Mouse (Mus musculus) embryonic fibroblast, embryonic 13.5 days (primary cell): ENCODE data around the gene Nacc2. TPM values are rescaled to one million over a fixed set of nuclear protein-coding genes. Genes with fewer than 3 reads are reported as not detected.
A peak's percentile ranks its signal among the peaks of the same experiment; 100 is the strongest.

ENCODE experiments used
- H3K27ac ChIP-seq: 2 replicates; pipeline ENCODE4 v1.5.1; 2012; ENCODE audit warnings: low read length, control low read depth, inconsistent platforms; ENCODE audit not compliant: insufficient read depth
- H3K4me1 ChIP-seq: 2 replicates; pipeline ENCODE4 v1.6.1; 2011; ENCODE audit warnings: low read length; ENCODE audit not compliant: control insufficient read depth, insufficient read depth
- H3K4me3 ChIP-seq: 2 replicates; pipeline ENCODE4 v1.5.1; 2011; ENCODE audit warnings: mild to moderate bottlenecking, control low read depth, low read length; ENCODE audit not compliant: insufficient read depth
- CTCF ChIP-seq: IDR thresholded peaks from 2 replicates; pipeline ENCODE4 v1.5.1; 2011; ENCODE audit warnings: mild to moderate bottlenecking, control low read depth, low read length, moderate library complexity, borderline replicate concordance; ENCODE audit not compliant: insufficient read depth
- POLR2A ChIP-seq: IDR thresholded peaks from 2 replicates; pipeline ENCODE4 v1.6.1; 2011; ENCODE audit warnings: low read depth, mild to moderate bottlenecking, control low read depth, low read length, moderate library complexity
- polyA plus RNA-seq: library from polyadenylated mRNA; stranded (reverse); fragments of >200 nt; gene quantifications from 2 replicates; pipeline ENCODE4 v1.2.4, GENCODE M21; 2011; ENCODE audit warnings: low read depth; ENCODE audit not compliant: missing spikeins, insufficient read length

Gene Nacc2
- polyA plus RNA-seq, 1 experiment, result 21.1 TPM

GRCm38 (mm10) chr2:26153295-26153694 lies 30.3 kb upstream of the Nacc2 start:
- Histone ChIP-seq H3K4me3 (no peak overlapping the region), H3K27ac (no peak overlapping the region), H3K4me1 (peaks cover 2% of the 10 kb centered on the region; the same call in 1 of the 2 replicates)
- TF ChIP-seq POLR2A, result no peak
- peak; percentile 55; the same call in 1 of the 2 replicates for TF ChIP-seq CTCF

- Histone ChIP-seq H3K27ac (peak overlapping the region; percentile 29), H3K4me1 (peaks cover 7% of the 10 kb centered on the region), H3K4me3 (no peak overlapping the region)
- TF ChIP-seq POLR2A, result no peak
- TF ChIP-seq CTCF, result no peak
Observed at GRCm38 (mm10) chr2:26147706-26148370, 24.8 kb upstream of the Nacc2 start.

- Histone ChIP-seq H3K4me3 (no peak overlapping the region), H3K4me1 (peaks cover 7% of the 10 kb centered on the region), H3K27ac (no peak overlapping the region)
- no peak for TF ChIP-seq CTCF
- no peak for TF ChIP-seq POLR2A
Observed at GRCm38 (mm10) chr2:26146337-26147042, 23.5 kb upstream of the Nacc2 start.

GRCm38 (mm10) chr2:26145113-26145512 lies 22.1 kb upstream of the Nacc2 start:
- Histone ChIP-seq H3K4me3 (no peak overlapping the region), H3K4me1 (peaks cover 11% of the 10 kb centered on the region), H3K27ac (peak overlapping the region; percentile 20; the same call in 1 of the 2 replicates)
- TF ChIP-seq POLR2A (no peak), CTCF (no peak)

GRCm38 (mm10) chr2:26144331-26144730 lies 21.3 kb upstream of the Nacc2 start:
- no peak for TF ChIP-seq CTCF
- TF ChIP-seq POLR2A, result peak; percentile 30; the same call in 1 of the 2 replicates
- Histone ChIP-seq H3K4me3 (no peak overlapping the region), H3K27ac (peak overlapping the region; percentile 59; the same call in 1 of the 2 replicates), H3K4me1 (peaks cover 11% of the 10 kb centered on the region)

GRCm38 (mm10) chr2:26143556-26143955 lies 20.5 kb upstream of the Nacc2 start:
- peaks cover 11% of the 10 kb centered on the region for H3K4me1 ChIP-seq

GRCm38 (mm10) chr2:26142986-26143385 lies 20.0 kb upstream of the Nacc2 start:
- Histone ChIP-seq H3K27ac (no peak overlapping the region), H3K4me1 (peaks cover 6% of the 10 kb centered on the region), H3K4me3 (no peak overlapping the region)
- no peak for TF ChIP-seq POLR2A

More at GRCm38 (mm10) chr2:26143556-26143955, 20.5 kb upstream of the Nacc2 start:
- no peak overlapping the region for H3K4me3 ChIP-seq
- no peak overlapping the region for H3K27ac ChIP-seq
- TF ChIP-seq POLR2A (no peak), CTCF (no peak)

GRCm38 (mm10) chr2:26141893-26142635 lies 19.0 kb upstream of the Nacc2 start:
- Histone ChIP-seq H3K4me3 (no peak overlapping the region), H3K4me1 (peaks cover 4% of the 10 kb centered on the region; the same call in 1 of the 2 replicates), H3K27ac (no peak overlapping the region)
- TF ChIP-seq CTCF (peak; percentile 94), POLR2A (no peak)

GRCm38 (mm10) chr2:26140903-26141302 lies 17.9 kb upstream of the Nacc2 start:
- Histone ChIP-seq H3K27ac (peak overlapping the region; percentile 27; the same call in 1 of the 2 replicates), H3K4me1 (peaks cover 4% of the 10 kb centered on the region; the same call in 1 of the 2 replicates), H3K4me3 (peak overlapping the region; percentile 57)
- TF ChIP-seq CTCF (no peak), POLR2A (no peak)
